Mouse (Mus musculus) CH12.LX (cell line): ENCODE results near the gene Dnajc28. TPM values are rescaled to one million over a fixed set of nuclear protein-coding genes. Genes with fewer than 3 reads are reported as not detected.

Source experiments
- DNase-seq: peaks from one replicate; pipeline ENCODE4 v3.0.0-alpha.2; 2013; ENCODE audit errors: extremely low read depth
- H3K27ac ChIP-seq: 2 replicates; pipeline ENCODE4 v1.5.1; 2012; ENCODE audit warnings: low read depth, mild to moderate bottlenecking, control low read depth, moderate library complexity; ENCODE audit not compliant: insufficient read depth
- H3K27me3 ChIP-seq: replicated peaks from 2 replicates; pipeline ENCODE3; 2012; ENCODE audit warnings: inconsistent platforms
- H3K36me3 ChIP-seq, 2 experiments: replicated peaks in 1 of 2; 2 replicates each; pipeline versions ENCODE3 to v1.6.1; 2012; ENCODE audit warnings: inconsistent platforms in 1 of 2, low read length in 1 of 2, mild to moderate bottlenecking in 1 of 2, mixed read lengths in 1 of 2, moderate library complexity in 1 of 2; ENCODE audit not compliant: control insufficient read depth in 1 of 2, insufficient read depth in 1 of 2
- H3K4me1 ChIP-seq, 2 experiments: 2 replicates each; pipeline ENCODE4 v1.6.1; 2012; ENCODE audit warnings: inconsistent platforms in 1 of 2, moderate library complexity in 1 of 2; ENCODE audit not compliant: insufficient read depth in 2 of 2, control insufficient read depth in 1 of 2
- H3K4me2 ChIP-seq: 2 replicates; pipeline ENCODE4 v1.6.1; 2012; ENCODE audit warnings: low read depth, mild to moderate bottlenecking, control low read depth; ENCODE audit not compliant: poor library complexity, insufficient read depth, severe bottlenecking
- H3K4me3 ChIP-seq, 3 experiments: fragments of 150-350 bp in 1 of 3; sonication (generic) in 1 of 3; replicated peaks in 1 of 3; 2 replicates each; pipeline versions ENCODE3 to v1.5.1; 2011 to 2012; ENCODE audit warnings: low read depth in 2 of 3, low read length in 2 of 3, mild to moderate bottlenecking in 2 of 3, moderate library complexity in 2 of 3, control low read depth in 1 of 3, improper control_type of control experiment in 1 of 3, inconsistent platforms in 1 of 3, mixed read lengths in 1 of 3; ENCODE audit not compliant: poor library complexity in 1 of 3
- H3K79me2 ChIP-seq: replicated peaks from 2 replicates; pipeline ENCODE4 v1.6.1; 2012; ENCODE audit warnings: mild to moderate bottlenecking, moderate library complexity; ENCODE audit not compliant: control insufficient read depth, poor library complexity, insufficient read depth, severe bottlenecking; ENCODE audit errors: extremely low read depth
- H3K9ac ChIP-seq: 2 replicates; pipeline ENCODE4 v1.6.1; 2012; ENCODE audit warnings: low read depth, mild to moderate bottlenecking, control low read depth, moderate library complexity; ENCODE audit not compliant: insufficient read depth
- H3K9me3 ChIP-seq: replicated peaks from 2 replicates; pipeline ENCODE3; 2012; ENCODE audit warnings: low read length, inconsistent platforms, mixed read lengths
- BHLHE40 ChIP-seq: IDR thresholded peaks from 2 replicates; pipeline ENCODE4 v1.6.1; 2011; ENCODE audit warnings: mild to moderate bottlenecking, low read depth, low read length, improper control_type of control experiment
- CHD2 ChIP-seq: IDR thresholded peaks from 2 replicates; pipeline ENCODE4 v1.6.1; 2011; ENCODE audit warnings: low read length, improper control_type of control experiment
- CTCF ChIP-seq, 2 experiments: IDR thresholded peaks in 1 of 2; conservative IDR thresholded peaks in 1 of 2; 2 replicates each; pipeline ENCODE4 v1.5.1; 2011 to 2012; ENCODE audit warnings: low read depth in 2 of 2, low read length in 2 of 2, improper control_type of control experiment in 1 of 2, inconsistent platforms in 1 of 2, mild to moderate bottlenecking in 1 of 2, moderate library complexity in 1 of 2
- E2F4 ChIP-seq: IDR thresholded peaks from 2 replicates; pipeline ENCODE4 v1.6.1; 2011; ENCODE audit warnings: low read depth, low read length, improper control_type of control experiment; ENCODE audit not compliant: insufficient replicate concordance
- ELF1 ChIP-seq: IDR thresholded peaks from 2 replicates; pipeline ENCODE4 v1.6.1; 2014; ENCODE audit warnings: low read depth, mild to moderate bottlenecking, inconsistent platforms, low read length, improper control_type of control experiment
- ETS1 ChIP-seq: conservative IDR thresholded peaks from 2 replicates; pipeline ENCODE4 v1.6.1; 2012; ENCODE audit warnings: low read depth, mild to moderate bottlenecking, inconsistent platforms, low read length, improper control_type of control experiment, moderate library complexity
- HCFC1 ChIP-seq: IDR thresholded peaks from 2 replicates; pipeline ENCODE4 v1.6.1; 2012; ENCODE audit warnings: low read depth, mild to moderate bottlenecking, inconsistent platforms, low read length, improper control_type of control experiment
- IRF4 ChIP-seq: IDR thresholded peaks from 2 replicates; pipeline ENCODE4 v1.6.1; 2014; ENCODE audit warnings: low read depth, mild to moderate bottlenecking, inconsistent platforms, low read length, improper control_type of control experiment
- JUN ChIP-seq: IDR thresholded peaks from 2 replicates; pipeline ENCODE4 v1.6.1; 2011; ENCODE audit warnings: low read depth, mild to moderate bottlenecking, low read length, improper control_type of control experiment, moderate library complexity; ENCODE audit not compliant: insufficient read depth
- JUND ChIP-seq: conservative IDR thresholded peaks from 2 replicates; pipeline ENCODE4 v1.6.1; 2011; ENCODE audit warnings: low read depth, low read length, improper control_type of control experiment
- KAT2A ChIP-seq: IDR thresholded peaks from 2 replicates; pipeline ENCODE4 v1.6.1; 2012; ENCODE audit warnings: low read length, improper control_type of control experiment, inconsistent platforms; ENCODE audit not compliant: insufficient replicate concordance
- MAX ChIP-seq: IDR thresholded peaks from 2 replicates; pipeline ENCODE4 v1.6.1; 2011; ENCODE audit warnings: low read length, improper control_type of control experiment
- MAZ ChIP-seq: IDR thresholded peaks from 2 replicates; pipeline ENCODE4 v1.6.1; 2012; ENCODE audit warnings: low read depth, mild to moderate bottlenecking, inconsistent platforms, low read length, improper control_type of control experiment, moderate library complexity
- MEF2A ChIP-seq: IDR thresholded peaks from 2 replicates; pipeline ENCODE4 v1.6.1; 2014; ENCODE audit warnings: low read depth, mild to moderate bottlenecking, inconsistent platforms, low read length, improper control_type of control experiment, borderline replicate concordance
- MXI1 ChIP-seq: IDR thresholded peaks from 2 replicates; pipeline ENCODE4 v1.6.1; 2011; ENCODE audit warnings: mild to moderate bottlenecking, low read depth, low read length, improper control_type of control experiment
- MYC ChIP-seq: IDR thresholded peaks from 2 replicates; pipeline ENCODE4 v1.6.1; 2011; ENCODE audit warnings: low read depth, mild to moderate bottlenecking, improper control_type of control experiment, low read length
- NELFE ChIP-seq: IDR thresholded peaks from 2 replicates; pipeline ENCODE4 v1.6.1; 2011; ENCODE audit warnings: low read depth, low read length, improper control_type of control experiment
- RAD21 ChIP-seq: IDR thresholded peaks from 2 replicates; pipeline ENCODE4 v1.6.1; 2011; ENCODE audit warnings: low read depth, mild to moderate bottlenecking, low read length, improper control_type of control experiment, moderate library complexity
- SIN3A ChIP-seq: IDR thresholded peaks from 2 replicates; pipeline ENCODE4 v1.6.1; 2012; ENCODE audit warnings: low read length, improper control_type of control experiment, inconsistent platforms
- SMC3 ChIP-seq: IDR thresholded peaks from 2 replicates; pipeline ENCODE4 v1.6.1; 2011; ENCODE audit warnings: low read depth, low read length, improper control_type of control experiment
- TBP ChIP-seq: conservative IDR thresholded peaks from 2 replicates; pipeline ENCODE4 v1.6.1; 2011; ENCODE audit warnings: low read depth, low read length, improper control_type of control experiment
- TCF12 ChIP-seq: IDR thresholded peaks from 2 replicates; pipeline ENCODE4 v1.6.1; 2014; ENCODE audit warnings: low read depth, mild to moderate bottlenecking, inconsistent platforms, low read length, improper control_type of control experiment
- UBTF ChIP-seq: IDR thresholded peaks from 2 replicates; pipeline ENCODE4 v1.6.1; 2012; ENCODE audit warnings: low read depth, mild to moderate bottlenecking, inconsistent platforms, low read length, improper control_type of control experiment, moderate library complexity
- USF1 ChIP-seq: IDR thresholded peaks from 2 replicates; pipeline ENCODE4 v1.6.1; 2014; ENCODE audit warnings: low read depth, mild to moderate bottlenecking, inconsistent platforms, low read length, improper control_type of control experiment
- USF2 ChIP-seq: conservative IDR thresholded peaks from 2 replicates; pipeline ENCODE4 v1.6.1; 2011; ENCODE audit warnings: low read depth, low read length, improper control_type of control experiment
- ZC3H11A ChIP-seq: IDR thresholded peaks from 2 replicates; pipeline ENCODE4 v1.6.1; 2012; ENCODE audit warnings: low read depth, mild to moderate bottlenecking, inconsistent platforms, low read length, improper control_type of control experiment
- ZKSCAN1 ChIP-seq: IDR thresholded peaks from 2 replicates; pipeline ENCODE4 v1.6.1; 2012; ENCODE audit warnings: low read depth, inconsistent platforms, low read length, improper control_type of control experiment, borderline replicate concordance
- ZNF384 ChIP-seq: IDR thresholded peaks from 2 replicates; pipeline ENCODE4 v1.6.1; 2012; ENCODE audit warnings: low read depth, low read length, improper control_type of control experiment, inconsistent platforms
- dilution Hi-C: fragments of 300-500 bp; cut with MboI; formaldehyde crosslinking; loops from 2 replicates; pipeline ENCODE4 v1.14.3; 2020; ENCODE audit warnings: low sequenced_read_pairs; ENCODE audit not compliant: extremely low pct_unique_long_range_greater_than_20kb, extremely low pct_ligation_motif_present
- in situ Hi-C: fragments of 300-500 bp; cut with MboI; formaldehyde crosslinking; loops from 3 replicates; pipeline ENCODE4 v1.14.3; 2019; ENCODE audit warnings: low sequenced_read_pairs, low pct_ligation_motif_present, low pct_unique_long_range_greater_than_20kb, mixed read lengths
- polyA plus RNA-seq: library from polyadenylated mRNA; unstranded; fragments of >175 nt; gene quantifications from 2 replicates; pipeline ENCODE4 v1.2.1, GENCODE M21; 2012; ENCODE audit warnings: low read depth; ENCODE audit not compliant: insufficient read length
- total RNA-seq, 2 experiments: library from RNA; depleted of rRNA; stranded (reverse); fragments of 300-350 nt in 1 of 2; fragments of >200 nt in 1 of 2; gene quantifications; 2 replicates each; pipeline ENCODE4 v1.2.3; 2012 to 2014

Gene Dnajc28
- total and polyA plus RNA-seq, 3 experiments = 0.47 to 1.8 (median 0.97) TPM

DNA sequence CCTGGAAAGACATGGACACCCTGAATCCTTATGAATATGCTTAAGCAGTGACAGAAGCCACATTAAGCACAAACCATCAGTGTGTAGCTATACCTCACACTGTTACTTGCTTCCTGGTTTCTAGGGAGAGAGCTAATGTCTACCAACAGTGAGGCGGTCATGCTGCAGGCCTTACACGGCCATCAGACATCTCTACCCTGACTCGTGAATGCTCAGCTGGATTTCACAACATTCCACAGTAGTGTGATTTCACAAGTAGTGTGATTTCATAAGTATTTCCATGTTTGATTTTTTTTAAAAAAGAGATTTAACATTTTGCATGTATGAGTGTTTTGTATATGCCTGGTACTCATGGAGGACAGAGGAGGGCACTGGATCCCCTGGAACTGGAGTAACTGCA is 9.8 kb upstream of the Dnajc28 start:
- no peak overlapping the region for H3K27ac ChIP-seq
- H3K27me3 ChIP-seq = no peaks in the 10 kb centered on the region
- H3K4me1 ChIP-seq = no peaks in the 10 kb centered on the region
- H3K4me3 ChIP-seq = no peak overlapping the region
- dilution Hi-C loops (no loop called here), in situ Hi-C loops (no loop called here)
- DNase-seq = no peak
- no peak overlapping the region for H3K9ac ChIP-seq
- no peaks in the 10 kb centered on the region for H3K9me3 ChIP-seq
- TF ChIP-seq SMC3 = no peak
- no peak for TF ChIP-seq MYC
- TF ChIP-seq MAX = no peak
- no peak for TF ChIP-seq MAZ
- no peak for TF ChIP-seq JUND
- TF ChIP-seq MEF2A = no peak
- no peak for TF ChIP-seq ETS1
- TF ChIP-seq RAD21 = no peak
- no peak for TF ChIP-seq IRF4
- TF ChIP-seq HCFC1 = no peak
- no peak for TF ChIP-seq NELFE
- TF ChIP-seq CTCF (conservative IDR thresholded peaks at IDR 0.05 in 1 of 2, IDR thresholded peaks at IDR 0.05 in 1 of 2; ENCODE audit: low read depth in 2 of 2, low read length in 2 of 2) = no peak
- no peak for TF ChIP-seq ZC3H11A
- no peak for TF ChIP-seq UBTF
- TF ChIP-seq USF1 = no peak
- no peak for TF ChIP-seq CHD2
- TF ChIP-seq ELF1 = no peak
- no peak for TF ChIP-seq USF2
- no peak overlapping the region for H3K4me2 ChIP-seq
- H3K36me3 ChIP-seq = peaks cover 87 to 95% of the 10 kb centered on the region in 2 experiments
- no peaks in the 10 kb centered on the region; the same call in 1 of the 2 replicates for H3K79me2 ChIP-seq

DNA sequence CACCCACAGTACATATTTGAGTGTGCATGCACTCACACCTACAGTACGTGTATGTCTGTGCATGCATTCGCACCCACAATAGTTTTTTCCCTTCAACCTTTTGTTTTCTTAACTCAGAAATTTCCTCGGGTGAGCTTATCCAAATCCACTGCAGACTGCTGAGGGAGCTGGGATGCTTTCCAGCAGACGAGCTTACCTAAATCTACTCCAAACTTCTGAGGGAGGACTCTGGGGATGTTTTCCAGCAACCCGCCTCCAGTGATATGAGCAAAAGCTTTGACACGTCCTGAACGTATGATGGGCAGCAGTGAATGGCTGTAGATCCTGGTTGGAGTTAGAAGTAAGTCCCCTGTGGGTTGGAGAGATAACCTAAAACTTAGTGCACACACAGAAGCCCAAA is 9.0 kb upstream of the Dnajc28 start:
- H3K27ac ChIP-seq = no peak overlapping the region
- no peak overlapping the region for H3K4me3 ChIP-seq
- H3K36me3 ChIP-seq = peaks cover 89 to 95% of the 10 kb centered on the region in 2 experiments
- H3K9me3 ChIP-seq = no peaks in the 10 kb centered on the region
- DNase-seq = no peak
- H3K79me2 ChIP-seq = no peaks in the 10 kb centered on the region; the same call in 1 of the 2 replicates
- H3K27me3 ChIP-seq = no peaks in the 10 kb centered on the region
- dilution Hi-C loops (no loop called here), in situ Hi-C loops (no loop called here)
- no peak overlapping the region for H3K9ac ChIP-seq
- TF ChIP-seq E2F4 (no peak), SMC3 (no peak), JUN (no peak), MXI1 (no peak), BHLHE40 (no peak), IRF4 (no peak), SIN3A (no peak), ZKSCAN1 (no peak), KAT2A (no peak), ZC3H11A (no peak), ZNF384 (no peak), TBP (no peak), TCF12 (no peak)
- H3K4me2 ChIP-seq = no peak overlapping the region
- H3K4me1 ChIP-seq = no peaks in the 10 kb centered on the region
